Mouse (Mus musculus) G1E (cell line): ENCODE data around the gene Gse1.

Experiments
- CTCF ChIP-seq: IDR thresholded peaks from 2 replicates; pipeline ENCODE4 v1.5.1; 2012; ENCODE audit warnings: low read depth, low read length, inconsistent platforms, mixed read lengths
- GATA1 ChIP-seq: IDR thresholded peaks from 2 replicates; pipeline ENCODE4 v1.6.1; 2012; ENCODE audit warnings: borderline replicate concordance, low read length, inconsistent platforms, mixed read lengths
- GATA2 ChIP-seq: IDR thresholded peaks from 2 replicates; pipeline ENCODE4 v1.6.1; 2012; ENCODE audit warnings: low read depth, low read length, inconsistent platforms, borderline replicate concordance
- POLR2AphosphoS5 ChIP-seq: IDR thresholded peaks from 2 replicates; pipeline ENCODE4 v1.6.1; 2012; ENCODE audit warnings: low read depth, low read length, inconsistent platforms; ENCODE audit not compliant: insufficient replicate concordance
- TAL1 ChIP-seq: conservative IDR thresholded peaks from 2 replicates; pipeline ENCODE4 v1.6.1; 2012; ENCODE audit warnings: low read depth, low read length, inconsistent platforms, mixed read lengths

- TF ChIP-seq TAL1, result no peak
- peak; percentile 83 for TF ChIP-seq CTCF
- no peak for TF ChIP-seq GATA1
- TF ChIP-seq POLR2AphosphoS5, result no peak
- TF ChIP-seq GATA2, result no peak
These were observed 53.2 kb downstream of the Gse1 start for GRCm38 (mm10) chr8:120281487-120281886.
